Mouse (Mus musculus) bone marrow macrophage, adult 2 months (primary cell): ENCODE data around the gene Katnb1.

Experiments
- CTCF ChIP-seq: IDR thresholded peaks from 2 replicates; pipeline ENCODE4 v1.5.1; 2012; ENCODE audit warnings: low read depth, mild to moderate bottlenecking, low read length, moderate library complexity
- POLR2A ChIP-seq: IDR thresholded peaks from 2 replicates; pipeline ENCODE4 v1.6.1; 2012; ENCODE audit warnings: mild to moderate bottlenecking, low read depth, low read length, borderline replicate concordance

DNA sequence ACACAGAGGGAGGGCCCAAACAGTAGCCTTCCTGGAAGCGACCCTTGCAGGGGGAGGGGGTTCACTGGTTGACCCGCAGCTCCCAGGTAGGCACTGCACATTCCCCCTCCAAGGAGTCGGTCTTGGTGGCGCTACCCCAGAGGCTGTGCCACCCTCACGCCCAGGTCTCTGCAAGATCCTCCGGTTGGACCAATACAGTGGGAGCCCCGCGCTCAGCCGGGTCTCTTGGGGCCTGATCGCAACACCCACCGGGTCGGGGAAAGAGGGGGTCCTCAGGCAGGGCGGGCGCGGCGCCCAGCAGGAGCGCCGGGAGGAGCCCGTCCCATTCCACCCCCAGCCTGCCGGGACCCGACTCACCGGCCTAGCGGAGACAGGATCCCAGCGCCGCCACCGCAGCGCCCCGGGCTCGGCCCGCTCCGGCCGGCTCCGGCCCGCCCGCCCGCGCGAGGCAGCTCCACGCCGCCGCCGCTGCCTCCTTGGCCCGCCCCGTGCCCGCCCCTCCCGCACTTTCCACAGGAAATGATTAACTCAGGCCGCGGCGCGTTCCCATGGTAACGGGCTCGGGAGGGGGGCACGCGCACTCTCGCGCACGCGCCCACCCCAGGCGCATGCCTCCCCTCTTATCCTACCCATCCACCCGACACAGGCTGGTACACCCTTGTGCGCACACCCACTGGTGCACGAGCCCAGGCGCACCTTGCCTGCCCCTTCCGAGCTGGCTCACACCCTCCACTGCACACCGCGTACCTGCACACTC is 61.3 kb downstream of the Katnb1 start:
- TF ChIP-seq CTCF (no peak), POLR2A (no peak)
